Mouse (Mus musculus): ENCODE measurements at regions not wholly inside any gene's neighbourhood (a gene's known extent, or its start where the extent isn't known, plus 50 kb on each side); places are given as distances from the start of the nearest gene placed in this dataset.

GRCm38 (mm10) chr1:143098307-143098706 is 542.2 kb upstream of the B3galt2 start:
- H3K9me3 ChIP-seq (ENCODE audit: low read length) = no peaks in the 10 kb centered on the region
- H3K4me1 ChIP-seq (replicated peaks; ENCODE audit: low read depth, low read length) = no peaks in the 10 kb centered on the region
- no peaks in the 10 kb centered on the region for H3K27me3 ChIP-seq (ENCODE audit: insufficient read depth, low read length)
- no peaks in the 10 kb centered on the region for H3K36me3 ChIP-seq (ENCODE audit: insufficient read depth, low read length)
- TF ChIP-seq NANOG (IDR thresholded peaks at IDR 0.05; ENCODE audit: borderline replicate concordance, low read length) (no peak), POU5F1 (IDR thresholded peaks at IDR 0.05; ENCODE audit: borderline replicate concordance, low read length) (no peak), CTCF (conservative IDR thresholded peaks at IDR 0.05; ENCODE audit: low read length) (no peak)
- no peak overlapping the region for H3K4me3 ChIP-seq (replicated peaks; ENCODE audit: low read length)

DNA sequence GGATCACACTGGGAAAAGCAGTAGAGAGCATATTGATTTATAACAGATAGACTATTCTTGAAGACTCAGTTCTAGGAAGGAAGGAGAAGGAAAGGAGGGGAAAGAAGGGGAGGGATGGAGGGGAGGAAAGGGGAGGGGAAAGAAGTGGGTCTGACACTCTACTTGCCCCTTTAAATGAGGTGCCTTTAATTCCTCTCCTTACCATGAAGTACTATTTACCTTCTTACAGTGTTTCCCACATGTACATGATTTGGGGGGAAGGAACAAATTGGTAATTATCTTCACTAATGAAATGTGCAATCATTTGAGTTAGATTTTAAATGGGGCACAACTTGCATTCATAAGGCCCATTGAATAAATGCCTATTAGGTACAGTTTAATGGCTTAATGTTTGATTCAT is 518.3 kb upstream of the B3galt2 start:
- no peaks in the 10 kb centered on the region for H3K27me3 ChIP-seq (ENCODE audit: insufficient read depth, low read length)
- no peaks in the 10 kb centered on the region for H3K36me3 ChIP-seq (ENCODE audit: insufficient read depth, low read length)
- H3K9me3 ChIP-seq (ENCODE audit: low read length) = no peaks in the 10 kb centered on the region
- no peak overlapping the region for H3K4me3 ChIP-seq (replicated peaks; ENCODE audit: low read length)
- no peaks in the 10 kb centered on the region for H3K4me1 ChIP-seq (replicated peaks; ENCODE audit: low read depth, low read length)
- TF ChIP-seq CTCF (conservative IDR thresholded peaks at IDR 0.05; ENCODE audit: low read length) = no peak
- TF ChIP-seq NANOG (IDR thresholded peaks at IDR 0.05; ENCODE audit: borderline replicate concordance, low read length) = no peak
- no peak for TF ChIP-seq POU5F1 (IDR thresholded peaks at IDR 0.05; ENCODE audit: borderline replicate concordance, low read length)

DNA sequence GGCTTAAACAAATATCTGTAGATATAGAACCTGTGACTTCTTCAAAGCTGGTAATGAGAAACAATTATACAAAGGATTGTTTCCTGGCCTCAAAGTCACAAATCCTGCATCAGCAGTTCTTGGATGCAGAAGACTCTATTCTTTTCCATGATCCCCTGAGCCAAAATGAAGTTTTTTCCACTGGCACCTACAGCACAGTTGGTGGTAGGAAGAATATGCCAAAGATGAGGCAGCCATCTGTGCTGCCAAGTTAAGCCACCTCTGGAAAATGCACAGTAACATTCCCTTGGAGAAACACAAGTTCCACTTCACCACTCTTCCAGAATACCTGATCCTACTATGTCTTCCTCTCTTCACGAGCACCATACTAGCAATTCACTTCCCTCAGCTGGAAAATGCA is 510.2 kb upstream of the B3galt2 start:
- TF ChIP-seq CTCF (conservative IDR thresholded peaks at IDR 0.05; ENCODE audit: low read length) (no peak), POU5F1 (IDR thresholded peaks at IDR 0.05; ENCODE audit: borderline replicate concordance, low read length) (no peak), NANOG (IDR thresholded peaks at IDR 0.05; ENCODE audit: borderline replicate concordance, low read length) (no peak)
- Histone ChIP-seq H3K27me3 (ENCODE audit: insufficient read depth, low read length) (no peaks in the 10 kb centered on the region), H3K4me1 (replicated peaks; ENCODE audit: low read depth, low read length) (no peaks in the 10 kb centered on the region), H3K4me3 (replicated peaks; ENCODE audit: low read length) (no peak overlapping the region), H3K36me3 (ENCODE audit: insufficient read depth, low read length) (no peaks in the 10 kb centered on the region), H3K9me3 (ENCODE audit: low read length) (no peaks in the 10 kb centered on the region)

GRCm38 (mm10) chr1:143132806-143133205 is 507.7 kb upstream of the B3galt2 start:
- Histone ChIP-seq H3K4me3 (replicated peaks; ENCODE audit: low read length) (no peak overlapping the region), H3K27me3 (ENCODE audit: insufficient read depth, low read length) (no peaks in the 10 kb centered on the region), H3K36me3 (ENCODE audit: insufficient read depth, low read length) (no peaks in the 10 kb centered on the region), H3K9me3 (ENCODE audit: low read length) (no peaks in the 10 kb centered on the region), H3K4me1 (replicated peaks; ENCODE audit: low read depth, low read length) (no peaks in the 10 kb centered on the region)
- no peak for TF ChIP-seq NANOG (IDR thresholded peaks at IDR 0.05; ENCODE audit: borderline replicate concordance, low read length)
- TF ChIP-seq CTCF (conservative IDR thresholded peaks at IDR 0.05; ENCODE audit: low read length) = no peak

DNA sequence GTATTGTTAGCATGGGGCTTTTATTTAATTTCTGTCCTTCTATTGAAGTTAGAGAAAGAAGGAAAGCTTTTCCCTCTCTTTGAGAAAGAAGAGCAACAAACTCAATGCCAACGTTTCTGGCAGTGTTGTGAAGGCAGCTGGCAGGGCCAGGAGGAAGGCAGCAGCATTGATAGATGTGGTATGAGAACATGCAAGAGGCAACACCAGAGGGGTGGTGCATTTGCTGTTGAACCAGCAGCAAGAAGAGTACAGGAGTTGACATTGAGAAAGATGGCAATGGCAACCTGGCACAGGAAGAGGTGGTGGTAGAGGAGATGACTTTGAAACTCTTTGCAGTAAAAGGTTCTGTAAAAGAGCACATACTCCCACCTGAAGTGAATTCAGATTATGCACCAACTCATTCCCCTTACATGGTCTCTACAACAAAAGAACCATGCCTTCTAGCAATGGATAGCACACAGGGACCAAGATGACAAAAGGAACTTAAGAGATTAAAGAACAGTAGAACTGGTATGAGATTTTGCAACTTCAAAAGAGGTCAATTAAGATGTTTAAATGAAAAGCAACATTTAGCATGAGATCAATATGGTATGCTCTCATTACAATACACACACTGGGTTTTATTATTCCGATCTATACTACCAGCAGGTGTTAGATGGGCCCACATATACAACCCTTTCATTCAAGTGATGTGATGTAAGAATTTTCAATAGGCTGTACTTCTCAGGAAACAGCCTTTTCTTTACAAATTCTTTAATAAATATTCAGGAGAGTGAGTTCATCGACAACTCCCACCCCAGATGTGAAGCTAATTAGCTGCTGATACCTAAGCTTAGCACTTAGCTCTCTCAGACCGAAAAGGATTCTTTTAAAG is 495.1 kb upstream of the B3galt2 start:
- Histone ChIP-seq H3K9me3 (ENCODE audit: low read length) (no peaks in the 10 kb centered on the region), H3K4me3 (replicated peaks; ENCODE audit: low read length) (no peak overlapping the region), H3K36me3 (ENCODE audit: insufficient read depth, low read length) (no peaks in the 10 kb centered on the region), H3K4me1 (replicated peaks; ENCODE audit: low read depth, low read length) (no peaks in the 10 kb centered on the region), H3K27me3 (ENCODE audit: insufficient read depth, low read length) (no peaks in the 10 kb centered on the region)
- TF ChIP-seq CTCF (conservative IDR thresholded peaks at IDR 0.05; ENCODE audit: low read length) = no peak
- no peak for TF ChIP-seq POU5F1 (IDR thresholded peaks at IDR 0.05; ENCODE audit: borderline replicate concordance, low read length)
- TF ChIP-seq NANOG (IDR thresholded peaks at IDR 0.05; ENCODE audit: borderline replicate concordance, low read length) = no peak

DNA sequence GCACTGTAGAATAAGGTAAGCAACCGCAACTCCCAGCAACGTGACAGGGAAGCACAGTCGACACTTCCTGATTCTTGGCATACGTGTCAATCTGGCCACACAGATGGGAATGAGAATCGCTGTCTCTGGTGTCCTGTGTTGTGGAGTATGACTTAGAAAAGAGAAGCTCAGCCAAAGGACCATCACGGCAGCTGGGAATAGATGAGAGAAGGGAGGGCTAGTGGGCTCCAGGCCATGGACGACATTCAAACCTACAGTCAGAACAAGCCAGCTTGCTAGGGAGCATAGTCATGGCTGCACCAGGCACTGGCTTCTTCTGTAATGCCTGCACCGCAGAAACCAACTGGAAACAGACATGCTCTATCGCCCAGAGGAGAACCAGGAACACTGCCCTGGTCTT is 469.2 kb upstream of the B3galt2 start:
- no peaks in the 10 kb centered on the region for H3K9me3 ChIP-seq (ENCODE audit: low read length)
- no peaks in the 10 kb centered on the region for H3K27me3 ChIP-seq (ENCODE audit: insufficient read depth, low read length)
- H3K36me3 ChIP-seq (ENCODE audit: insufficient read depth, low read length) = no peaks in the 10 kb centered on the region
- no peak for TF ChIP-seq NANOG (IDR thresholded peaks at IDR 0.05; ENCODE audit: borderline replicate concordance, low read length)
- TF ChIP-seq POU5F1 (IDR thresholded peaks at IDR 0.05; ENCODE audit: borderline replicate concordance, low read length) = no peak
- no peak for TF ChIP-seq CTCF (conservative IDR thresholded peaks at IDR 0.05; ENCODE audit: low read length)
- no peaks in the 10 kb centered on the region for H3K4me1 ChIP-seq (replicated peaks; ENCODE audit: low read depth, low read length)
- no peak overlapping the region for H3K4me3 ChIP-seq (replicated peaks; ENCODE audit: low read length)

DNA sequence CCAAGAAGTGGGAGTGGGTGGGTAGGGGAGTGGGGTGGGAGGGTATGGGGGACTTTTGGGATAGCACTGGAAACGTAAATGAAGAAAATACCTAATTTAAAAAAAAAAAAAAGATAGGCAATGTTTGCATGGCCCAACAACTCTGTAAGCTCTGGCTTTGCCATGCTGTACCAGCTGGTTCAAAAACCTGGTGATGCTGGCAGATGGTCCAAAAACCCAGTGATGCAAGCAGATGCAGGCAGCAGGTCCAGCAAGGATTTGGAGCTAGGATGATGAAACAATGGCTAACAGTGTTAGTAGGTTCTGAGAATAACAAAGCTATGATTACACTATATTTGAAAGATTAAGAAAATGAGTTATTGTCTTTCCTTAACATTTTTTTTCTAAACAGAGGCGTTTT is 466.6 kb upstream of the B3galt2 start:
- H3K4me1 ChIP-seq (replicated peaks; ENCODE audit: low read depth, low read length) = no peaks in the 10 kb centered on the region
- no peaks in the 10 kb centered on the region for H3K9me3 ChIP-seq (ENCODE audit: low read length)
- TF ChIP-seq NANOG (IDR thresholded peaks at IDR 0.05; ENCODE audit: borderline replicate concordance, low read length) (no peak), CTCF (conservative IDR thresholded peaks at IDR 0.05; ENCODE audit: low read length) (no peak), POU5F1 (IDR thresholded peaks at IDR 0.05; ENCODE audit: borderline replicate concordance, low read length) (no peak)
- no peaks in the 10 kb centered on the region for H3K27me3 ChIP-seq (ENCODE audit: insufficient read depth, low read length)
- no peak overlapping the region for H3K4me3 ChIP-seq (replicated peaks; ENCODE audit: low read length)
- no peaks in the 10 kb centered on the region for H3K36me3 ChIP-seq (ENCODE audit: insufficient read depth, low read length)

DNA sequence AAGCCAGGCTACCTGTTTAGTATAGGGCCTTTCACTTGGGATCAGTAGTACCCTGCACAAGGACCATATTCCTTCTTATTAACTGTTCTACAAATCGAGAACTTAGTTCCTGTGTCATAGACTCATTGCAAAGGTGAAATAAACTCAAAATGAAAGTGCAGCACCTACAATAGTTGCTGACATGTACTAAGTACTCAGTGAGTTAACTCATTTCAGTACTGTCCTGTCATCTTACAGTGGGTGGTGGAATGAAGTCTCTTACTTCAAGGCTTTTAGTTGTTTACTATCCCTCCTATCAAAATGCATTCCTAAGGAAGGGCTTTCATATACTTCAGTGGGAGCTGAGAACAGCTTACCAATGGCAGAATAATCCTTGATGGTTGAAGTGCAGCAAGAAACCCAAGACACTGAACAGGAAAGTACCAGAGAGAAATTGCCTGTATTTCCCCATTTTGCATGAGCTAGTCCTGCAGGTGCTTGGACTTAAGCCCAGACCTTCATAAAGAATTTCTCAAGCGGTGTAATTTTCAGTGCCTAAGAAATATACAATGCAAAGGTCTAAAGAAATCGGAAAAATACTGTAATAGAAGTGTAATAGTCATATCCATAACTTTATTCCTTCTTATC is 448.2 kb upstream of the B3galt2 start:
- Histone ChIP-seq H3K9me3 (ENCODE audit: low read length) (no peaks in the 10 kb centered on the region), H3K4me1 (replicated peaks; ENCODE audit: low read depth, low read length) (no peaks in the 10 kb centered on the region), H3K4me3 (replicated peaks; ENCODE audit: low read length) (no peak overlapping the region), H3K36me3 (ENCODE audit: insufficient read depth, low read length) (no peaks in the 10 kb centered on the region), H3K27me3 (ENCODE audit: insufficient read depth, low read length) (no peaks in the 10 kb centered on the region)
- TF ChIP-seq NANOG (IDR thresholded peaks at IDR 0.05; ENCODE audit: borderline replicate concordance, low read length) = no peak
- TF ChIP-seq POU5F1 (IDR thresholded peaks at IDR 0.05; ENCODE audit: borderline replicate concordance, low read length) = no peak
- no peak for TF ChIP-seq CTCF (conservative IDR thresholded peaks at IDR 0.05; ENCODE audit: low read length)

All from E14TG2a.4 (cell line).